Mouse (Mus musculus) inflammation-experienced regulatory T-cells, adult 6 months (primary cell): ENCODE data around the gene Coro1b. TPM values are rescaled to one million over a fixed set of nuclear protein-coding genes. Genes with fewer than 3 reads are reported as not detected.

ENCODE experiments used
- ATAC-seq: one replicate; pipeline ENCODE4 v1.8.0; 2017
- polyA plus RNA-seq, 3 experiments: library from polyadenylated mRNA; unstranded; fragments of 100-300 nt; shearing (Covaris generic); gene quantifications; one replicate each; pipeline ENCODE4 v1.2.1; 2017

The Coro1b gene
- polyA plus RNA-seq, 3 experiments from 2014 or later = 228 to 269 (median 241) TPM

DNA sequence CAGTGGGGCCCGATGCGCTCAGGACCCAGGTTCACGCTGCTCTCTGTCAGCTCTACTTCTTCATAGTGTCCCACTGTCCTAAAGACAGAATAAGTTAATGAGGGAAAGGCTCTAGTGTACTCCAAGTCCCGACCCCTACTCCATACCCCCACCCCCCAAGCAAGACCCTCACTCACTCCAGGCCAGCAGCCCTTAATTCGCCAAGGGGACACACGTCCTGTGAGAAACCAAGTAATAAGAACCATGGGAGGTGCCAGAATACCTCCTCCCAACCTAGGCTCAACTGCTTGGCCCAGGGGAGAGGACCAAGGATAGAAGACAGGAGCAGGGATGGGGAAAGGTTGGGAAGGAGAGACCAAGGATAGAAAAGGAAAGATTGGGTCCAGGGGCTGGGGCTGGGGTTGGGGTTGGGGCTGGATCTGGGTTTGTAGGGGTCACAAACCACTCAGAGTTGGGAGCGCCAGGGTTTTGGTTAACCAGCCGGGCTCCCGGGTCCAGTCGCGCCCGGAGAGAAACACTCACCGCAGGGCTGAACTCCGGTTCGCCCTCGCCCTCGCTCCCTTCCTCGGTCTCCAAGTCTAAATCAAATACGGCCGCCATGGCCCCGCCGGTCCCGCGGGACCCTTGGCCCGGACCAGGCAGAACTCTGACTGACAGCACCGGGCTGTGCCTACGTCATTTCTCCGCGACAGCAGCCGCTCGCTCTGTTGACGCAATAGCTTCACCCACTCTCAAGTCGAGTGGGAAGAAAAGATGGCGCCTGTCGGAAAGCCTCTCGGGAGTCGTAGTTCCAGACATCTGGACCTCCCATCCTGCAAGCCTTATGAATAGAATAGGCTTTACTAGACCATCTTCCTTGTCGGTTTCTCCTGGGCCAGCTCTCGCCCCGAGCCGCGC lies 14.5 kb downstream of the Coro1b start, which contains the start of gene Rps6kb2:
Rps6kb2 (minus strand) TSS at position 709 of the 897 bp plus-strand sequence.
- ATAC-seq = peak; percentile 95

- ATAC-seq = no peak
Observed at GRCm38 (mm10) chr19:4163543-4163887, 15.1 kb downstream of the Coro1b start.

- no peak for ATAC-seq
Observed at GRCm38 (mm10) chr19:4164100-4164499, 15.7 kb downstream of the Coro1b start.

DNA sequence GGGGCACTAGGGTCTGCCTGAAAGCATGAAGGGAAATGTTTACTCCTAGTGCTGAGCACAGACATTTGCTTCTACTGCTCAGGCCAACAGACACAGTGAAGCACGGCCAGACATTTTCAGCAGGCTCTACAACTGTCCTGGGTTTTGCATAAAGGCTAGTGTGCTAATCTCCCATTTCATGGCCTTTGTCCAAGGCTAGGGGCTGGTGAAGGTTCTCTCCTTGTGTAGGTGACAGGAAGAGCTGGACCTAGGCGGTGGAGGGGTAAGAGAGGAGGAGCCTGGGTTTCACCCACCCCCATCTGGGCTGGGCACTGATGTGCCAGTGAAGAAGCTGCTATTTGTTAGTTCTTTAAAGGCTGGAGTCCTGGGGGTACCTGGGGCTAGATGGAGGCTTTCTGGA lies 16.3 kb downstream of the Coro1b start:
- ATAC-seq = no peak

- ATAC-seq = no peak
Observed at GRCm38 (mm10) chr19:4166678-4167476, 18.5 kb downstream of the Coro1b start.

DNA sequence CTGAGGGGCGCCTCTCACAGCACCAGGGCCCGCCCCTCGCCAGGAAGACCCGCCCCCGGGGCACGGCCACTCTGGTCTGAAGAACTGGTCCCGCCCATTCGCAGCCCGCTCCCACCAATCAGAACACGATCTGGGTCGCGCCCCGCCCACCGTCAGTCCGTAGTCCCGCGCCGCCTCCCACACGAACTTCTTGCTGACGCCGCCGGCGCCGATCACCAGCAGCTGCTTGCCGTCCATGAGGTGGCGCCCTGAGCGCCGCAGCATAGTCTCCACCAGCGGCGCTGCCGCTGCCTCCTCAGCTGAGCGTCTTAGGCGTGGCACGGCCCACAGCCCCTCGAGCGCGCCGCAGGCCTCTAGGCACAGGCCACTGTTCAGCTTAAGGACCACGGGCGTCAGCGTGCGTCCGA lies 21.0 kb downstream of the Coro1b start:
- ATAC-seq = peak; percentile 96

GRCm38 (mm10) chr19:4169810-4170209 lies 21.4 kb downstream of the Coro1b start:
- peak; percentile 16 for ATAC-seq

GRCm38 (mm10) chr19:4170723-4171392 lies 22.4 kb downstream of the Coro1b start:
- ATAC-seq = no peak

GRCm38 (mm10) chr19:4171393-4172290 lies 23.2 kb downstream of the Coro1b start:
- no peak for ATAC-seq

GRCm38 (mm10) chr19:4172925-4173324 lies 24.5 kb downstream of the Coro1b start:
- ATAC-seq = no peak

GRCm38 (mm10) chr19:4175368-4175947 lies 27.0 kb downstream of the Coro1b start, which contains the start of gene Carns1:
Gene Carns1 (minus strand): TSS chr19:4175479.
- no peak for ATAC-seq

DNA sequence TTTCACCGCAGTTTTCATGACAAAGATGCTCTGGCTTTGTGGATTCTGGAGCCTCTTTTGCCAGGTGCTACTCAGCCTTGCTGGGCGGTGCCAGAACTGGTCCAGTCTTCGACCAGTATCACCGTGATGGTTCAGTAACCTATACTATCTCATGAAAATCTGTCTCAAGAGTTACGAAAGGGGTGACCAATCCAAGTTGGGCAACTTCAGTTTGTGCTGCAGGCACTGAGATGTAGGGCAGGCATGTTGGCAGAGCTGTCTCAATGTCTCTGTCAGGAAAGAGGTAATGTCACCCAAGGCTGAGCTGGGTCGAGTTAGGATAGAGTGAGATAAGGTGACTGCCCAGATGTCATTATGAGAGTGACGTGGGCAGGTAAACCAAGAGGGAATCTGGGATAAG lies 32.0 kb downstream of the Coro1b start:
- no peak for ATAC-seq

- ATAC-seq = peak; percentile 19
Observed at GRCm38 (mm10) chr19:4181892-4182291, 33.5 kb downstream of the Coro1b start.

GRCm38 (mm10) chr19:4183689-4184088 lies 35.3 kb downstream of the Coro1b start:
- ATAC-seq = no peak

DNA sequence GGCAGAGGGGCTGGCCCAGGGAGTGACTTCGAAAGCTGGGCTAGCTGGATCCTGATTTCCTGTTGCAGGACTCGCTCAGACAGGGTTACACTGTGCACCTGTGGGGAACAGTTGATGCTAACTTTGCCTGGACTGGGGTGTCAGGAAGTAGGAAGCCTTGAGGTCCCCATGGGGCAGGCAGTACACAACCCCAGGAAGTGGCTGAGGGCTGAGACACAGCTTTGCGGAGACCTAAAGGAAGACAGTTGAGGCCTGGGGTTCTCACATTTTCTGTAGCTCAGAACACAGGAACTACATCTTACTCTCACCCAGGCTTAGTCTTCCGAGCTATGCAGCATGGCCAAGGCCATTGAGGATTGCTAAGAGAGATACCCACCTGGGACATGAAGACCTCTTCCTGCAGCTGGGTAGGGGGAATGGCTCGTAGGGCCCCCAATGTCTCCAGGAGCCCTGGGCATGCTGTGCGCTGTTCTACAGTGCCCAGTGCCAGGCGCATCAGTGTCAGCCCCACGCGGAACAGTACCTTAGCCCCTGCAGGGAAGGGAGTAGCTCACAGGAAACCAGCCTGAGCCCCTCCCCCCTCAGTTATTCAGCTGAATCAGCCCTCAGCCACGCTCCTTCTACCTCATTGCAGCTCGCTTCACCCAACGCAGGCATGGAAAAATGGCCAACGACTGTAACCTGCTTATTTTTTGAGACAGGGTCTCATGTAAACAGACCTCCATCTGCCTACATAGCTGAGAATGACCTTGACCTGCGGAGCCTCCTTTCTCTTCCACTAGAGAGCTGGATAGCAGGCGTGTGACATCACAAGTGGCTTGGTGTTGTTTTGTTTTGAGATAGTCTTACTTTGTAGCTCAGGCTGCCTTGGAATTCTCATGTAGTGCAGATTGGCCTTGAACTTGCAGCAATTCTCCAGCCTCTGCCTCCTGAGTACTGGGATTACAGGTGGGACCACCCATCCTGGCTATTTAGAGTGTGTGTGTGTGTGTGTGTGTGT lies 36.9 kb downstream of the Coro1b start:
- peak; percentile 77 for ATAC-seq

- no peak for ATAC-seq
Observed at GRCm38 (mm10) chr19:4187303-4187702, 38.9 kb downstream of the Coro1b start.

- no peak for ATAC-seq
Observed at GRCm38 (mm10) chr19:4189051-4189620, 40.7 kb downstream of the Coro1b start.

DNA sequence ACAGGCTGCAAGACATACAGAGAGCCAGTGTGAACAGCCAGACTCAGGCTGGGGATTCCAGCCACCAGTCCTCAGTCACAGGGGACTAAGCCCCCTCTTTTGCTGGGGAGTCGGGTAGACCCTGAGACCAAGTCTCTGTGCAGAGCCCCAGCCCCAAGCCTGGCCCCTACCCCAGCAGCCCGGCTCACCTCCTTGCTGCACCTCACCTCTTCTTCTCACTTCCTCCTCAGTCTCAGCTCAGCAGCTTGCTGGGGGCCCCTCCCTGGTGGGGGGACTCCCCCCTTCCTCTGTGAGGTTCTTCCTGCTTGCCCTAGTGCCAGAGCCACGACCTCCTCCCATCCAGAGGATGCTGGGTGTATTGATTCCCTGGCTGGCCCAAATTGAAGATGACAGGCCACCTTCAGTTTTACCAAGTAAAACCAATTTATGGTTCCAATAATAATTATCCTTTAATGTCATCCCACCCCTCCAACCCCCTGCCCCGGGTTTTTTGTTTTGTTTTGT lies 42.5 kb downstream of the Coro1b start, which contains the start of gene Tbc1d10c:
Tbc1d10c (minus strand) TSS at position 454 of the 504 bp plus-strand sequence.
- peak; percentile 71 for ATAC-seq

GRCm38 (mm10) chr19:4191528-4192250 lies 43.3 kb downstream of the Coro1b start, which contains the start of gene Ppp1ca:
Gene Ppp1ca (plus strand): TSS chr19:4192065.
- ATAC-seq = peak; percentile 85
